Comparison of ENCODE assay signal across 25 mouse cellular contexts in the genomic region with DNA sequence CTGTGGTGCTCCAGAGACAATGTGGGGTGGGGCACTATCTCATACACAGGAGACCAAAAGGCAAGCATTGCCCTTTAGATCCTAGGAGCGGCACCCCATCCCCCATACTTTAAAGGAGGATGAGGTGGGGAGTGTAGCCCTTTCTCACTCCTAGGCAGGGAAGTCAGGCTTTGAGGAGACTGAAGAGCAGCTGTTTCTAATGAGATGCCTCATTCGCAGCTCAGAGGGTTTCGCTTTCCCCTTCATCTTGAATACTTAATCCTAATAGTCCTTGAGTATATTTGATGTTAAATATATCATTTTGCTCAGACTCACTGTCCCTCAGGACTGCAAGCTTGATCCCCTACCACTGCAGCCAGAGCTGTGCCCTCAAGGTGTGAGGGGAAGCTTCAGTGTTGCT. TPM values are rescaled to one million over a fixed set of nuclear protein-coding genes. Genes with fewer than 3 reads are reported as not detected.
A peak's percentile ranks its signal among the peaks of the same experiment; 100 is the strongest.
DNase-seq lines count a peak whose midpoint lies in the region; ATAC-seq and TF ChIP-seq lines count a peak whose summit lies in the region.
"Had no signal": no experiment of that assay in that cellular context is flagged by ENCODE, and none has a peak within 500 bp of the region (broad histone marks: within the 10 kb centered on the region; RNA-seq: fewer than 3 reads in every experiment).

No protein-coding gene starts in this region.

- no peak for ATAC-seq in hindbrain, postnatal 0 days
- no peak for ATAC-seq in hindbrain, embryonic 14.5 days (ENCODE audit: low FRiP score)
- ATAC-seq in midbrain, embryonic 15.5 days (replicated peaks), result no peak
- ATAC-seq: activated CD4-positive, CD25-positive, alpha-beta regulatory T cell, adult 4 months; lung, postnatal 0 days had no signal

- WGBS in hindbrain, embryonic 10.5 days, result 64% methylated on average over 3 of the region's 3 CpGs
- WGBS in hindbrain, postnatal 0 days, result 67% methylated on average over 3 of the region's 3 CpGs
- 41% methylated on average over 3 of the region's 3 CpGs for WGBS in embryonic facial prominence, embryonic 10.5 days
- WGBS in hindbrain, embryonic 14.5 days, result 30% methylated on average over 3 of the region's 3 CpGs
- WGBS in midbrain, embryonic 15.5 days, result 31% methylated on average over 3 of the region's 3 CpGs

- peaks cover 68% of the 10 kb centered on the region for H3K4me1 ChIP-seq in hindbrain, embryonic 10.5 days (replicated peaks)
- peaks cover 10% of the 10 kb centered on the region; the same call in 1 of the 2 replicates for H3K4me1 ChIP-seq in hindbrain, postnatal 0 days (ENCODE audit: insufficient read depth, low read length)
- H3K4me1 ChIP-seq in embryonic facial prominence, embryonic 10.5 days, result peaks cover 71% of the 10 kb centered on the region
- H3K4me1 ChIP-seq in hindbrain, embryonic 14.5 days (replicated peaks; ENCODE audit: control insufficient read depth, insufficient read depth, low read length), result peaks cover 19% of the 10 kb centered on the region
- peaks cover 77% of the 10 kb centered on the region for H3K4me1 ChIP-seq in midbrain, embryonic 15.5 days

- no peak for TF ChIP-seq CTCF in hindbrain, postnatal 0 days (IDR thresholded peaks at IDR 0.05; ENCODE audit: low read depth)

- no peak overlapping the region for H3K4me2 ChIP-seq in hindbrain, postnatal 0 days (ENCODE audit: low read depth, low read length)
- H3K4me2 ChIP-seq in hindbrain, embryonic 14.5 days (replicated peaks), result peak overlapping the region; percentile 99
- H3K4me2 ChIP-seq in midbrain, embryonic 15.5 days, result peak overlapping the region; percentile 85
- H3K4me2 ChIP-seq: heart, embryonic 11.5 days; neural tube, embryonic 13.5 days had no signal

- no peaks in the 10 kb centered on the region for H3K9me3 ChIP-seq in hindbrain, embryonic 10.5 days
- H3K9me3 ChIP-seq in hindbrain, postnatal 0 days (ENCODE audit: low read length), result no peaks in the 10 kb centered on the region
- no peaks in the 10 kb centered on the region for H3K9me3 ChIP-seq in embryonic facial prominence, embryonic 10.5 days
- H3K9me3 ChIP-seq in hindbrain, embryonic 14.5 days (ENCODE audit: control insufficient read depth, low read length), result no peaks in the 10 kb centered on the region
- no peaks in the 10 kb centered on the region for H3K9me3 ChIP-seq in midbrain, embryonic 15.5 days
- H3K9me3 ChIP-seq: embryonic facial prominence, embryonic 15.5 days; neural tube, embryonic 13.5 days had no signal

- H3K27ac ChIP-seq in hindbrain, embryonic 10.5 days, result peak overlapping the region; percentile 23; the same call in 1 of the 2 replicates
- no peak overlapping the region for H3K27ac ChIP-seq in hindbrain, postnatal 0 days
- H3K27ac ChIP-seq in embryonic facial prominence, embryonic 10.5 days (replicated peaks), result no peak overlapping the region
- H3K27ac ChIP-seq in hindbrain, embryonic 14.5 days, result no peak overlapping the region
- no peak overlapping the region; the same call in 1 of the 2 replicates for H3K27ac ChIP-seq in midbrain, embryonic 15.5 days
- H3K27ac ChIP-seq: embryonic facial prominence, embryonic 15.5 days; gastrocnemius, adult 2 months; layer of hippocampus, adult 2 months; neural tube, embryonic 13.5 days had no signal

- H3K27me3 ChIP-seq in hindbrain, embryonic 10.5 days (ENCODE audit: insufficient read depth, poor library complexity, severe bottlenecking), result peaks cover 80% of the 10 kb centered on the region
- no peaks in the 10 kb centered on the region; the same call in none of the 2 replicates for H3K27me3 ChIP-seq in hindbrain, postnatal 0 days (ENCODE audit: insufficient read depth, low read length)
- peaks cover 89% of the 10 kb centered on the region for H3K27me3 ChIP-seq in embryonic facial prominence, embryonic 10.5 days (replicated peaks; ENCODE audit: low read depth, poor library complexity, severe bottlenecking)
- H3K27me3 ChIP-seq in hindbrain, embryonic 14.5 days (ENCODE audit: control insufficient read depth, insufficient read depth, low read length), result peaks cover 33% of the 10 kb centered on the region
- no peaks in the 10 kb centered on the region; the same call in 1 of the 2 replicates for H3K27me3 ChIP-seq in midbrain, embryonic 15.5 days (replicated peaks)

- 0 out of 2 replicates have a peak overlapping the region, but pooled peaks have one; percentile 3 for H3K4me3 ChIP-seq in hindbrain, embryonic 10.5 days
- no peak overlapping the region for H3K4me3 ChIP-seq in hindbrain, postnatal 0 days (ENCODE audit: low read length)
- 0 out of 2 replicates have a peak overlapping the region, but pooled peaks have one; percentile 78 for H3K4me3 ChIP-seq in embryonic facial prominence, embryonic 10.5 days
- H3K4me3 ChIP-seq in hindbrain, embryonic 14.5 days (replicated peaks; ENCODE audit: low read length), result no peak overlapping the region
- H3K4me3 ChIP-seq in midbrain, embryonic 15.5 days, result peak overlapping the region; percentile 15
- H3K4me3 ChIP-seq: embryonic facial prominence, embryonic 15.5 days; gastrocnemius, adult 2 months; layer of hippocampus, adult 2 months; neural tube, embryonic 13.5 days had no signal

- H3K9ac ChIP-seq in hindbrain, postnatal 0 days (replicated peaks; ENCODE audit: low read length), result no peak overlapping the region
- H3K9ac ChIP-seq in hindbrain, embryonic 14.5 days, result no peak overlapping the region
- no peak overlapping the region for H3K9ac ChIP-seq in midbrain, embryonic 15.5 days
- H3K9ac ChIP-seq: embryonic facial prominence, embryonic 15.5 days; neural tube, embryonic 13.5 days had no signal

- H3K36me3 ChIP-seq in hindbrain, embryonic 10.5 days, result no peaks in the 10 kb centered on the region
- H3K36me3 ChIP-seq in hindbrain, postnatal 0 days (ENCODE audit: insufficient read depth, low read length), result no peaks in the 10 kb centered on the region
- no peaks in the 10 kb centered on the region for H3K36me3 ChIP-seq in embryonic facial prominence, embryonic 10.5 days (replicated peaks)
- H3K36me3 ChIP-seq in hindbrain, embryonic 14.5 days (replicated peaks; ENCODE audit: control insufficient read depth, insufficient read depth), result no peaks in the 10 kb centered on the region
- H3K36me3 ChIP-seq in midbrain, embryonic 15.5 days (replicated peaks), result no peaks in the 10 kb centered on the region
- H3K36me3 ChIP-seq: embryonic facial prominence, embryonic 15.5 days; neural tube, embryonic 13.5 days had no signal

- DNase-seq in hindbrain, embryonic 10.5 days (ENCODE audit: low spot score), result no peak
- no peak for DNase-seq in hindbrain, postnatal 0 days (ENCODE audit: low spot score)
- no peak for DNase-seq in embryonic facial prominence, embryonic 10.5 days (ENCODE audit: low spot score)
- no peak for DNase-seq in hindbrain, embryonic 14.5 days (ENCODE audit: low spot score)
- no peak for DNase-seq in layer of hippocampus, adult 9-10 months (ENCODE audit: low spot score)
- no peak for DNase-seq in right cerebral cortex, postnatal 25 days
- no peak for DNase-seq in spleen, adult 12 weeks (ENCODE audit: low spot score)
- DNase-seq: adrenal gland, postnatal 25 days; cerebellum, adult 2 months; gastrocnemius, adult 2 months; heart, postnatal 10 days; kidney, adult 2 months; kidney, postnatal 10 days; left cerebral cortex, postnatal 4 days; liver; right cerebral cortex, adult 18-20 months; spleen, adult 18-20 months; thymus, adult 18-20 months had no signal

RNA-seq across cellular contexts. Expression of a gene that starts 3.1 kb away (rescaled TPM):
- polyA plus RNA-seq in hindbrain, embryonic 10.5 days (2016; fragmentation: Nextera tagmentation; extraction: Ambion mirVana), result 26.1 and 37.6 TPM in 2 replicates
- 53.0 and 83.8 TPM in 2 replicates for total RNA-seq in hindbrain, postnatal 0 days (2014; rRNA removed)
- 45.5 and 48.4 TPM in 2 replicates for polyA plus RNA-seq in hindbrain, postnatal 0 days (2015; fragmentation: Nextera tagmentation; extraction: Ambion mirVana)
- polyA plus RNA-seq in embryonic facial prominence, embryonic 10.5 days (2016; fragmentation: Nextera tagmentation; extraction: Ambion mirVana), result 23.6 and 30.3 TPM in 2 replicates
- 55.2 and 64.9 TPM in 2 replicates for polyA plus RNA-seq in hindbrain, embryonic 14.5 days (2014; fragmentation: Nextera tagmentation; extraction: Ambion mirVana)
- polyA plus RNA-seq in midbrain, embryonic 15.5 days (2015; fragmentation: Nextera tagmentation; extraction: Ambion mirVana), result 153 and 155 TPM in 2 replicates
- polyA plus RNA-seq: activated CD4-positive, CD25-positive, alpha-beta regulatory T cell, adult 4 months had no signal

Comparison
In these comparisons a context has a peak if more than half of its experiments do, and no peak if none do; other contexts are left out.
1. H3K4me3 ChIP-seq: peak in hindbrain, embryonic 10.5 days (single experiment), embryonic facial prominence, embryonic 10.5 days (single experiment) and midbrain, embryonic 15.5 days (single experiment); none in hindbrain, postnatal 0 days (single experiment) and hindbrain, embryonic 14.5 days (single experiment).